Mouse (Mus musculus) liver, adult (tissue): ENCODE data around the gene Olfr1037.
"Not testable (repeated sequence)": the region's sequence is repeated elsewhere in the genome, so short reads cannot be mapped to it uniquely, and the experiment has no call there.

Experiments used
- GATA4 ChIP-seq: IDR thresholded peaks from 2 replicates; pipeline ENCODE4 v1.6.1; 2014; ENCODE audit warnings: mild to moderate bottlenecking, low read length; ENCODE audit not compliant: insufficient replicate concordance

The Olfr1037 gene

DNA sequence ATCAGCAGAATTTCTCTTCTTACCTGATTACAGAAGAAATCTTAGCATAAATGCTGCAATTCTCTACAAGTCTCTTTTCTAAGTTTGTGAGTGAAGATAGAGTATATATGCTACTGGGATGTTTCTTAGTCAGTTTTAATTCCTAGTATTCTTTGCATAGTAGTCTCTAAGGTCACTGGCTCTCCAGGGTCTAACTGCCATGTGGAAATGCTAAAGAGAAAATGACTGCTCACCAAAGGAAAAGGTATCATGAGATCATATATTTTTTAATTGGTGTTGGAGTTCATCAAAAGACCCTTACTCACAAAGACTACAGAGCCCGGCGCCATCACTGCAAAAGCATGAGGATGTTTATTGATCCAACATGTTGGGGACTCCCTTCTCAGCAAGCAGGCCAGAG is at the start of gene Olfr1037:
Olfr1037 (minus strand) TSS at position 101 of the 400 bp plus-strand sequence.
- TF ChIP-seq GATA4, result no peak

DNA sequence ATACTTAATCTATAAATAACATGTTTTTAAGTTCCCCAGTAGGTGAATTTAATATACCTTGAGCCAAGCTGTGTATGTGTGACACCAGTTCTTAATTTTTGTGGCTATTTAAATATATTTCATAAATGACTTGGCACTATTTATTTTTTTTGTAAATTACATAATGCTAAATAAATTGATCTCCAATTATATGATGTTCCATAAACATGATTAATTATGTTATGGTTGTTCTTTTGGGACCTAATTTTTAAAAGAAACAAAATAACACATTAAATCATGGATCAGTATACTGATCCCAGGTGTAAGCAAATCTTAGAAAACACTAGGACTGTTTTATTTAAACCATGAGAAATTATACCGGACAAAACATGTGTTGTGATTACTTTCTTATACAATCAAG is 48.6 kb upstream of the Olfr1037 start, which contains the start of gene Olfr1039:
Olfr1039 (minus strand) TSS at position 101 of the 400 bp plus-strand sequence.
- TF ChIP-seq GATA4, result no peak

DNA sequence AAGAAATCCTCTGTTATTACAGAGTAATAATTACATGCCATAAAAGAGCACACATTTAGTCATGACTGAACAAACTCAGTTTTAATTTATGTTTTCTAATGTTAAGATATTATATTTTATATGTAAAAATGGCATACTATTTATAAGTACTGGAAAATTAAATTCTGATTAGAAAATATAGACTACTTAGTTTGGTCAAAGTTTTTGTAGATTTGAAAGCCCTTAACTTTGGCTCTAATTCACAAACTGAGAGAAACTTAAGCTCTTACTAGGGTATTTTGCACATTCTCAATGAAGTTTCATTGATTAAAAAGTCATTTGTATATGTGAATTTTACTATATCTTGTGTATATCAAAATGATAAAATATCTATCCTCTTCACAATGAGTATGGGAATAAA is 13.5 kb downstream of the Olfr1037 start, which contains the start of gene Olfr1036:
Olfr1036 (plus strand) TSS at position 301 of the 400 bp plus-strand sequence.
- TF ChIP-seq GATA4, result not testable (repeated sequence)

DNA sequence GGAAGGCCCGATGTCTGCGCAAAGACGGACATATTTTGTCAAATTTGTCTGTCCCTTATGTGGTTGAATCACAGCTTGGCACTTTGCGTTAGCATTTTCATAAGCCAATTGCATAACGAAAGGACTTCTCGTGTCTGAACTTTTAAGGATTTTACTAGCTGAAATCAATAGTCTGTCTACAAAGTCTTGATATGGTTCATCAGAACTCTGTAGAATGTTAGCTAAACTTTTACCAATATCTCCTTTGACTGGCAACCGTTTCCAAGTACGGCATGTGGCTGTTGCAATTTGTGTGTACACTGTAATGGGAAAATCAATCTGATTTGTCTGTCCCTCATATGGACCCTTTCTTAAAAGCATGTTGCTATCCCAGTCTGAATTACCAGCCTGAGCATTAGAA is 17.0 kb downstream of the Olfr1037 start:
- no peak; the same call in 1 of the 2 replicates for TF ChIP-seq GATA4

DNA sequence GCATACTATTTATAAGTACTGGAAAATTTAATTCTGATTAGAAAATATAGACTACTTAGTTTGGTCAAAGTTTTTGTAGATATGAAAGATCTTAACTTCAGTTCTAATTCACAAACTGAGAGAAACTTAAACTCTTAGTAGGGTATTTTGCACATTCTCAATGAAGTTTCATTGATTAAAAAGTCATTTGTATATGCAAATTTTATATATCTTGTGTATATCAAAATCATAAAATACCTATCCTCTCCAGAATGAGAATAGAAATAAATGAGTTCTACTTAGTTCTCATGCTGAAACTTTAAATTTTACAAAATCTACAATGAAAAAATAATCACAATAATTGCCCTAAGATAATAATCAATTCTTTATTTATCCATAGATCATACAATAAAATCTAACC is 41.6 kb downstream of the Olfr1037 start, which contains the start of gene Olfr1034:
Olfr1034 (plus strand) TSS at position 301 of the 400 bp plus-strand sequence.
- no peak for TF ChIP-seq GATA4
